Mouse (Mus musculus): ENCODE results near the gene Acvr2b.

Acvr2b gene

DNA sequence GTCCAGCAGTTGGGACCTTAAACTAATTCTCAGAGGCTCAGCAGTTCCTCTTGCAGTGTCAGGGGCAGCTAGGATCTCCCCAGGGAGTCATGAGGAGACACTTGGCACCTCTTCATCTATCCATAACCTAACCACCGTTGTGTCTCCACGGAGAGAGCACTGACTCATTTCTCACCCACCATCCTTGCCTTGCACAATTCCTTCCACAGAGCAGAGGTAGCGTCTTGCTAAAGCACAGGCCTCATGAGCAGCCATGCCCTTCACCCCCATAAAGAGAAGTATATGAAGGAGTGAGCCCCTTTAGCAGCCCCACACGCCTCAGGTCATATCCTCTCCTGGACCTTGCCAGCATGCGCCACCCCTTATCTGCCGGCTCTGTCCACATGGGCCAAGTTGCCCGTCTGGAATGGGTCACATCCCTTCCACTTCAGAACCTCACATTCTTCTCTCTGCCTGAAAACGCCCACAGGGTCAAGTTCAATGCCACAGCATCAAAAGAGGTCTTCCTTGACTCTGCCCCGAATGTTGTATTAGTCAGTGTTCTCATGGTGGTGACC lies 71.8 kb downstream of the Acvr2b start:
- no peak for DNase-seq

- DNase-seq = no peak
Measured at GRCm38 (mm10) chr9:119474717-119475611, 73.0 kb downstream of the Acvr2b start.

- DNase-seq = peak; percentile 24
Measured at GRCm38 (mm10) chr9:119477754-119478153, 75.8 kb downstream of the Acvr2b start.

DNA sequence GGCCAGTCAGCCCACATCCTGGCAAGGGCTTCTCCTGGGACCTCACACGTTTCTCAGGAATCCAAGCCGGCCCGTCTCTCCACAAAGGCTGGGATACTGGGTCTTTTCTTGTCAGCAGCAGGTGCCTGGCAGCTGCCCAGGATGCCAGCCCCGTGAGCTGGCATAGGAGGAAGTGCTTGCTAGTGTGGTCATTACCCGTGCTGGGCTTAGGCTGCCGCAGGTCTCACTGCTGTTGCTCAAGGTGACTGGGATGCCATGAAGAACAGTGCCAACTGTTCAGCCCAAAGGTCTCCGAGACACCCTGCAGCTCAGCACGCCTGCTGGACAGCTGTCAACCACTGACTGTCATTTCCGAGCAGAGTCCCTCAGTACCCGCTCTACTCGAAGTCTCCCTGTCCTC lies 76.4 kb downstream of the Acvr2b start:
- peak; percentile 21 for DNase-seq

DNA sequence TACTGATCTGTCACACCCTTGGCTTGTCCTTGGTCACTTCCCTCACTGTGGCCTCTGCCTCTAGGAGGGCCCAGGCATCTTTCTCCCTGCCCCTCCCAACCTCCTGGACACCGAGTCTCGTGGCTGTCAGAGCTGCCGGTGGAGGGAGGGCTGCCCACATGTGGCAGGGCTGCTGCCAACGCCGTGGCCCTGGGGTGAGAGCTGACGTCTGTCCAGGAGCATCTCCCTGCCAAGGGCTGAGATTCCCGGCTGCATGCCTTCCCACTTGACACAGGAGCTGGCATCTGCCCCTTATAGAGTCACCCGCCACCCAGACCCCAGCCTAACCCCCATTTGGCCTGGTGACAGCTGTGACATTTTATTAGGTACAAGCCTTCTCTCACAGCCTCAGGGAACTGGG lies 77.4 kb downstream of the Acvr2b start:
- no peak for DNase-seq

- no peak for DNase-seq
Measured at GRCm38 (mm10) chr9:119481612-119482011, 79.7 kb downstream of the Acvr2b start.

DNA sequence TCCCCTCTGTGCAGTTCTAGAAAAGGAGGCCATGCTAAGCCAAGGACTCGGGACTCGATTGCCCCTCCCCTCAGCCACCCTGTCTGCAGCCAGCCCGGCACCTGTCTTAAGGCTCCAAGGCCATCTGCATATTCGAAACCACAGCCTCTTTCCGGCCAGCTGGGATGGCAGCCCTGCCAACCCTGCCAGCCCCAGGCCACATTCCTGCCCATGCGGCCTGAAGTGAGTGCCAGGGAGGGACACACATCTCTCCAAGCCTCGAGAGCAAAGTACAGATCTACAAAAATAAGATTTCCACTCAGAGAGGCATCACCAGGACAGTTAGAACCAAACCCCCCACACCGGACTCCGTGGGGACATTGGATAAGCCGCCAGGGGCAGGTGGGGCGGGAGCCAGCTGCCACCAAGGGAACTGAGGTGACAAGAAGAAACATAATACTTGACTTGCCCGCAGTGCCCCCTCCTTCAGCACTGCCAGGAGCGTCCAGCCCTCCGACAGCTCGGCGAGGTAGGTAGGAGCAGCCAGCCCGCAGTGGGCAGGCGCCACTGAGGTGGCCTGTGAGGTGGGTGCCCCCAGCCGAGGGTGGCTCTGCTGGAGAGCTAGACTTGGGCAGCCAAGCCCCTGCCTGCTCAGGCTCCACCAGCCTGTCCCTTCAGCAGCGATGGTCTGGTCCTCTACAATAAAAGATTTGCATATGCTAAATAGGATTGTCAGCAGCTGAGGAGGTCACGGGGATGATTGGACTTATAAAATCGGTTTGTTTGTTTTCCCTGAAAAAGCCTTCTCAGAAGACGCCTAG lies 81.8 kb downstream of the Acvr2b start:
- DNase-seq = peak; percentile 21

DNA sequence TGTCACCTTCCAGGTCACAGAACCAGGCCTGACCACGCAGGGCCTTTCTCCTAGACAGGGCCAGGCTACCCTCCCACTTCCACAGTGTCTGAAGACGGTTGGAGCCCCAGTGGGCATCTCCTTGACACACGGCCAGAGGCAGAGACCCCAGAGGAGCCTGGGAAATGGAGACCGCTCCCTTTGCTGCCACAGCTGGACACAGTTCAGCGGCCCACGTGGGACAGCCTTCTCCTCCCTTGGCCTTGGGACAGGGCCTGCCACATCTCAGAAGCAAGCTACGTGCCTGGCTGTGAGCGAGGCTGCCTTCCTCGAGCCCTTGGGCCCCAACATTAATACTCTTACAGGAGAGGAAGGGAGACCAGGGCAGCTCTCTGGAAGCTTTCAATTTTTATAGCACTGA lies 82.5 kb downstream of the Acvr2b start:
- DNase-seq = no peak
